Mouse (Mus musculus) Muller cell, postnatal 12 days (primary cell): Measurements from ENCODE around the gene Mcm10.

Experiments
- DNase-seq: peaks from one replicate; pipeline ENCODE4 v3.0.0-alpha.2; 2015; ENCODE audit errors: inconsistent ontology term

The Mcm10 gene

GRCm38 (mm10) chr2:5012491-5013324 lies at the start of gene Mcm10:
Gene Mcm10 (minus strand): TSS chr2:5012791.
- DNase-seq: peak; percentile 95

GRCm38 (mm10) chr2:5061133-5061708 lies 48.6 kb upstream of the Mcm10 start:
- no peak for DNase-seq

- no peak for DNase-seq
Observed at GRCm38 (mm10) chr2:5059997-5060396, 47.4 kb upstream of the Mcm10 start.

GRCm38 (mm10) chr2:5058436-5058835 lies 45.8 kb upstream of the Mcm10 start:
- no peak for DNase-seq

GRCm38 (mm10) chr2:5050562-5050961 lies 38.0 kb upstream of the Mcm10 start:
- DNase-seq: no peak

GRCm38 (mm10) chr2:5047016-5047415 lies 34.4 kb upstream of the Mcm10 start:
- DNase-seq: no peak

- DNase-seq: peak; percentile 66
Observed at GRCm38 (mm10) chr2:5045269-5045965, 32.8 kb upstream of the Mcm10 start.

- no peak for DNase-seq
Observed at GRCm38 (mm10) chr2:5044321-5044720, 31.7 kb upstream of the Mcm10 start.

- no peak for DNase-seq
Observed at GRCm38 (mm10) chr2:5043476-5043761, 30.8 kb upstream of the Mcm10 start.

- no peak for DNase-seq
Observed at GRCm38 (mm10) chr2:5042616-5043475, 30.3 kb upstream of the Mcm10 start.

GRCm38 (mm10) chr2:5041854-5042253 lies 29.3 kb upstream of the Mcm10 start:
- no peak for DNase-seq

GRCm38 (mm10) chr2:5040281-5041161 lies 27.9 kb upstream of the Mcm10 start:
- no peak for DNase-seq

GRCm38 (mm10) chr2:5039350-5040170 lies 27.0 kb upstream of the Mcm10 start:
- no peak for DNase-seq

GRCm38 (mm10) chr2:5038320-5038719 lies 25.7 kb upstream of the Mcm10 start:
- DNase-seq: no peak

GRCm38 (mm10) chr2:5037390-5037789 lies 24.8 kb upstream of the Mcm10 start:
- no peak for DNase-seq

GRCm38 (mm10) chr2:5036411-5037076 lies 24.0 kb upstream of the Mcm10 start:
- DNase-seq: no peak

- DNase-seq: no peak
Observed at GRCm38 (mm10) chr2:5035241-5035640, 22.6 kb upstream of the Mcm10 start.

GRCm38 (mm10) chr2:5034801-5035200 lies 22.2 kb upstream of the Mcm10 start:
- no peak for DNase-seq
